20 mouse cellular contexts compared by ENCODE assay signal in the genomic region with DNA sequence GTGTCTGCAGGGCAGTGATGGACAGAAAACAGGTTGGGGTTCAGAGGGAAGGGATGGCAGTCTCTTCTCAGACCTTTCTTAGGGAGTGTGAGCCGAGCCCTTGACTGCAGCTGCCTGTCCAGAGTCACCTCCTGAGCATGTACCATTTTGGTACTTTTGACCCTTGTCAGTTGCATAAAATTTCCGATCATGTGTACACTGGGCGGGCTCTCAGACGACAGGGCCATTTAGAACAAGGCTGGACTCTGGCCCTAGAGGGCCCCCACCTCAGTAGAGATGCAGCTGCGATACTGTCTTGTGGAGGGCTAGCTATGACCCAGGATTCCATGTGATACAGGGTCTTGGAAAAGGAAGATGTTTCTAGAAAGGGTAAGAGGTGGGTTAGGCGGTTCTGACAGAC.
DNase-seq lines count a peak whose midpoint lies in the region; ATAC-seq and TF ChIP-seq lines count a peak whose summit lies in the region.
"Had no signal": no experiment of that assay in that cellular context is flagged by ENCODE, and none has a peak within 500 bp of the region (broad histone marks: within the 10 kb centered on the region; RNA-seq: fewer than 3 reads in every experiment).

No protein-coding gene starts in this region.

- no peak for TF ChIP-seq POLR2A in thymus, adult 2 months (IDR thresholded peaks at IDR 0.05; ENCODE audit: control insufficient read depth, extremely low read depth, insufficient read depth, low read length, poor library complexity)

- H3K9me3 ChIP-seq in liver, embryonic 12.5 days (replicated peaks), result no peaks in the 10 kb centered on the region
- peaks cover 8% of the 10 kb centered on the region; the same call in 1 of the 2 replicates for H3K9me3 ChIP-seq in intestine, embryonic 14.5 days (ENCODE audit: control insufficient read depth, low read length)
- no peaks in the 10 kb centered on the region for H3K9me3 ChIP-seq in intestine, postnatal 0 days (ENCODE audit: control insufficient read depth)
- H3K9me3 ChIP-seq in liver, embryonic 16.5 days (replicated peaks; ENCODE audit: control insufficient read depth, low read length), result no peaks in the 10 kb centered on the region; the same call in 1 of the 2 replicates

- 0 out of 2 replicates have a peak, but pooled peaks have one; percentile 38 for ATAC-seq in liver, embryonic 12.5 days
- ATAC-seq in intestine, embryonic 14.5 days (replicated peaks; ENCODE audit: low FRiP score, low TSS enrichment, low read depth), result no peak
- peak; percentile 48; the same call in 1 of the 2 replicates for ATAC-seq in intestine, postnatal 0 days
- peak; percentile 76 for ATAC-seq in liver, embryonic 16.5 days (ENCODE audit: low read depth)
- ATAC-seq: forebrain, embryonic 14.5 days had no signal

- H3K9ac ChIP-seq in liver, embryonic 12.5 days, result no peak overlapping the region
- H3K9ac ChIP-seq in intestine, embryonic 14.5 days (ENCODE audit: low read length), result no peak overlapping the region
- no peak overlapping the region for H3K9ac ChIP-seq in intestine, postnatal 0 days (ENCODE audit: low read depth, low read length)
- H3K9ac ChIP-seq in liver, embryonic 16.5 days (ENCODE audit: low read depth, low read length), result no peak overlapping the region
- H3K9ac ChIP-seq: embryonic facial prominence, embryonic 15.5 days; heart, embryonic 12.5 days had no signal

- WGBS in liver, embryonic 12.5 days (ENCODE audit: insufficient replicate concordance), result 66% methylated on average over 6 of the region's 6 CpGs
- whole genome bisulfite sequencing in intestine, embryonic 14.5 days, result 77% methylated on average over 6 of the region's 6 CpGs
- 48% methylated on average over 6 of the region's 6 CpGs for WGBS in intestine, postnatal 0 days
- 54% methylated on average over 6 of the region's 6 CpGs for WGBS in liver, embryonic 16.5 days (ENCODE audit: insufficient replicate concordance)
- 97% methylated on average over 6 of the region's 6 CpGs for WGBS in thymus, adult 2 months

- no peak for DNase-seq in liver
- DNase-seq in intestine, embryonic 14.5 days (ENCODE audit: low spot score), result no peak
- no peak for DNase-seq in thymus, adult 2 months
- DNase-seq in urinary bladder, postnatal 25 days (ENCODE audit: low spot score), result no peak
- DNase-seq in adrenal gland, postnatal 14 days, result no peak
- DNase-seq: adrenal gland, postnatal 25 days; cerebellum, adult 2 months; cerebellum, postnatal 10 days; embryo, embryonic 11 days; gastrocnemius, adult 2 months; gastrocnemius, postnatal 25 days had no signal

- no peak overlapping the region for H3K4me2 ChIP-seq in liver, embryonic 12.5 days
- 0 out of 2 replicates have a peak overlapping the region, but pooled peaks have one; percentile 18 for H3K4me2 ChIP-seq in intestine, embryonic 14.5 days (ENCODE audit: low read length)
- peak overlapping the region; percentile 38; the same call in 1 of the 2 replicates for H3K4me2 ChIP-seq in intestine, postnatal 0 days (replicated peaks; ENCODE audit: low read depth)
- no peak overlapping the region for H3K4me2 ChIP-seq in liver, embryonic 16.5 days (ENCODE audit: low read depth, low read length)
- H3K4me2 ChIP-seq: embryonic facial prominence, embryonic 15.5 days; heart, embryonic 12.5 days had no signal

- H3K27ac ChIP-seq in liver, embryonic 12.5 days, result no peak overlapping the region
- peak overlapping the region; percentile 69; the same call in 1 of the 2 replicates for H3K27ac ChIP-seq in intestine, embryonic 14.5 days (ENCODE audit: low read depth)
- H3K27ac ChIP-seq in intestine, postnatal 0 days (ENCODE audit: low read depth, low read length), result no peak overlapping the region
- no peak overlapping the region for H3K27ac ChIP-seq in liver, embryonic 16.5 days (ENCODE audit: low read length)
- no peak overlapping the region for H3K27ac ChIP-seq in thymus, adult 2 months (ENCODE audit: control insufficient read depth, insufficient read depth, low read length)
- H3K27ac ChIP-seq: embryonic facial prominence, embryonic 15.5 days; forebrain, embryonic 10.5 days; gastrocnemius, adult 2 months; hindbrain, embryonic 10.5 days had no signal

- TF ChIP-seq CTCF in intestine, postnatal 0 days (IDR thresholded peaks at IDR 0.05; ENCODE audit: low read depth), result no peak
- TF ChIP-seq CTCF in thymus, adult 2 months (IDR thresholded peaks at IDR 0.05; ENCODE audit: borderline replicate concordance, control insufficient read depth, extremely low read depth, insufficient read depth, low read length, poor library complexity), result no peak

- H3K4me1 ChIP-seq in liver, embryonic 12.5 days, result 0 out of 2 replicates have a peak, but pooled peaks cover 8% of the 10 kb centered on the region
- H3K4me1 ChIP-seq in intestine, embryonic 14.5 days (replicated peaks; ENCODE audit: control insufficient read depth, insufficient read depth, low read length), result peaks cover 37% of the 10 kb centered on the region
- H3K4me1 ChIP-seq in intestine, postnatal 0 days (replicated peaks; ENCODE audit: control insufficient read depth, insufficient read depth, low read length), result peaks cover 6% of the 10 kb centered on the region
- H3K4me1 ChIP-seq in liver, embryonic 16.5 days (ENCODE audit: control insufficient read depth, low read depth, low read length), result no peaks in the 10 kb centered on the region; the same call in 1 of the 2 replicates
- 0 out of 2 replicates have a peak, but pooled peaks cover 4% of the 10 kb centered on the region for H3K4me1 ChIP-seq in thymus, adult 2 months (replicated peaks; ENCODE audit: control insufficient read depth, insufficient read depth, low read length)

- H3K4me3 ChIP-seq in liver, embryonic 12.5 days, result no peak overlapping the region
- no peak overlapping the region for H3K4me3 ChIP-seq in intestine, embryonic 14.5 days (ENCODE audit: low read depth, low read length)
- no peak overlapping the region for H3K4me3 ChIP-seq in intestine, postnatal 0 days (ENCODE audit: low read depth, low read length)
- H3K4me3 ChIP-seq in liver, embryonic 16.5 days (ENCODE audit: low read depth, low read length), result no peak overlapping the region
- H3K4me3 ChIP-seq in thymus, adult 2 months (ENCODE audit: control insufficient read depth, insufficient read depth, low read length), result no peak overlapping the region
- H3K4me3 ChIP-seq: embryonic facial prominence, embryonic 15.5 days; erythroblast, embryonic 14.5 days; forebrain, embryonic 10.5 days; gastrocnemius, adult 2 months; heart, embryonic 12.5 days; hindbrain, embryonic 10.5 days had no signal

- peaks cover 19% of the 10 kb centered on the region for H3K36me3 ChIP-seq in liver, embryonic 12.5 days
- H3K36me3 ChIP-seq in intestine, embryonic 14.5 days (ENCODE audit: control insufficient read depth, insufficient read depth, low read length), result peaks cover 25% of the 10 kb centered on the region
- H3K36me3 ChIP-seq in intestine, postnatal 0 days (ENCODE audit: control insufficient read depth, insufficient read depth), result peaks cover 14% of the 10 kb centered on the region
- H3K36me3 ChIP-seq in liver, embryonic 16.5 days (ENCODE audit: control insufficient read depth, insufficient read depth), result peaks cover 6% of the 10 kb centered on the region
- H3K36me3 ChIP-seq in thymus, adult 2 months (ENCODE audit: control insufficient read depth, insufficient read depth, low read length), result no peaks in the 10 kb centered on the region

- H3K27me3 ChIP-seq in liver, embryonic 12.5 days (replicated peaks), result no peaks in the 10 kb centered on the region
- no peaks in the 10 kb centered on the region for H3K27me3 ChIP-seq in intestine, embryonic 14.5 days (replicated peaks; ENCODE audit: control insufficient read depth, insufficient read depth, low read length)
- no peaks in the 10 kb centered on the region for H3K27me3 ChIP-seq in intestine, postnatal 0 days (replicated peaks; ENCODE audit: control insufficient read depth, insufficient read depth, low read length)
- no peaks in the 10 kb centered on the region for H3K27me3 ChIP-seq in liver, embryonic 16.5 days (ENCODE audit: control insufficient read depth, insufficient read depth, low read depth, low read length)
- no peaks in the 10 kb centered on the region for H3K27me3 ChIP-seq in thymus, adult 2 months (ENCODE audit: control insufficient read depth, insufficient read depth, low read length)
- H3K27me3 ChIP-seq: embryonic facial prominence, embryonic 15.5 days; heart, embryonic 12.5 days had no signal

Comparison
In these comparisons a context has a peak if more than half of its experiments do, and no peak if none do; other contexts are left out.
1. H3K4me2 ChIP-seq: peak in intestine, embryonic 14.5 days (single experiment) and intestine, postnatal 0 days (single experiment); none in liver, embryonic 12.5 days (single experiment) and liver, embryonic 16.5 days (single experiment).